Mouse (Mus musculus) stomach, embryonic 15.5 days (tissue): ENCODE results near the gene Nisch. TPM values are rescaled to one million over a fixed set of nuclear protein-coding genes. Genes with fewer than 3 reads are reported as not detected.

Source experiments
- ATAC-seq: fragments of 200-750 bp; cut with Nextera tagmentation; 2 replicates; pipeline ENCODE4 v1.8.0; 2017; ENCODE audit warnings: low read depth, moderate number of reproducible peaks, moderate TSS enrichment; ENCODE audit not compliant: insufficient read depth, low FRiP score
- H3K27ac ChIP-seq: fragments of 300-500 bp; sonication (generic); 2 replicates; pipeline ENCODE4 v1.5.1; 2015; ENCODE audit warnings: mild to moderate bottlenecking, inconsistent platforms
- H3K27me3 ChIP-seq: fragments of 300-500 bp; sonication (generic); replicated peaks from 2 replicates; pipeline ENCODE4 v1.6.1; 2015; ENCODE audit warnings: inconsistent platforms
- H3K36me3 ChIP-seq: fragments of 300-500 bp; sonication (generic); 2 replicates; pipeline ENCODE4 v1.6.1; 2015; ENCODE audit warnings: inconsistent platforms
- H3K4me1 ChIP-seq: fragments of 300-500 bp; sonication (generic); 2 replicates; pipeline ENCODE4 v1.6.1; 2015; ENCODE audit warnings: inconsistent platforms
- H3K4me2 ChIP-seq: fragments of 300-500 bp; sonication (generic); 2 replicates; pipeline ENCODE4 v1.6.1; 2015; ENCODE audit warnings: mild to moderate bottlenecking, inconsistent platforms
- H3K4me3 ChIP-seq: fragments of 300-500 bp; sonication (generic); replicated peaks from 2 replicates; pipeline ENCODE4 v1.5.1; 2015; ENCODE audit warnings: inconsistent platforms
- H3K9ac ChIP-seq: fragments of 300-500 bp; sonication (generic); 2 replicates; pipeline ENCODE4 v1.6.1; 2015; ENCODE audit warnings: inconsistent platforms
- H3K9me3 ChIP-seq: fragments of 300-500 bp; sonication (generic); 2 replicates; pipeline ENCODE4 v1.6.1; 2016; ENCODE audit warnings: inconsistent platforms
- WGBS: fragments of 180-500 bp; shearing (Covaris S2); methylation state at CpG from one replicate; pipeline ENCODE4 v1.1.7; 2015; 5-methylcytosine and 5-hydroxymethylcytosine counted together
- polyA plus RNA-seq: library from polyadenylated mRNA; unstranded; fragments of >200 nt; fragmentation: Nextera tagmentation; extraction: Ambion mirVana; gene quantifications from 2 replicates; pipeline ENCODE4 v1.2.1, GENCODE M21; 2015

Gene Nisch
- polyA plus RNA-seq, 1 experiment from 2014 or later, result 319 TPM

- Histone ChIP-seq H3K9me3 (no peaks in the 10 kb centered on the region), H3K4me2 (no peak overlapping the region), H3K9ac (no peak overlapping the region), H3K4me1 (no peaks in the 10 kb centered on the region), H3K27ac (no peak overlapping the region; the same call in 1 of the 2 replicates), H3K36me3 (peaks cover 95% of the 10 kb centered on the region), H3K4me3 (no peak overlapping the region), H3K27me3 (no peaks in the 10 kb centered on the region)
- WGBS, result 84% methylated on average over 5 of the region's 5 CpGs
- no peak for ATAC-seq
These were observed 33.2 kb downstream of the Nisch start for GRCm38 (mm10) chr14:31183541-31183940.

DNA sequence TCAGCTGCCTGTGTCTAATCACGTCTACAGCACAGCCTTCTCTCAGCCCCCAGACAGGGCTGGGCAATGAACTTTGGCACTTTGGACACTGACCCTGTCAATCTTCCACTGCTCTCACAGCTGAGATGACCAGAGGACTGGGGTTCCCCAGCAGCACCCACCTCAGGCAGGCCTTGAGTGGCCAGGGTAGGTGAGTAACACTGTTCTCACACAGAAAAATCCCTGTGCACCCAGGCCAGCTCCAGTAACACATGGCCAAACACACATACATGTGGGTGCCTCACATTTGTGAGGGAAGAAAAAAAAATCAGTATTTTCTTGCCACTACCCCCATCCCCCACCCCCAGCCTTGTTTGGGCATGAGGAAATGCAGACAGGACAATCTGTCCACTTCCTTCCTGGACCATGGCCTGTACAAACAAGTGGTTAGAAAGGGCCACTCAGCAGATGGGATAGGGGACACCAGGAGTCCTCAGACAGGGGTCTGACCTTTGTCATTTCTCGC, 33.9 kb downstream of the Nisch start:
- Histone ChIP-seq H3K4me1 (no peaks in the 10 kb centered on the region), H3K9ac (no peak overlapping the region), H3K36me3 (peaks cover 93% of the 10 kb centered on the region), H3K9me3 (no peaks in the 10 kb centered on the region), H3K27ac (no peak overlapping the region; the same call in 1 of the 2 replicates), H3K4me2 (no peak overlapping the region), H3K4me3 (no peak overlapping the region), H3K27me3 (no peaks in the 10 kb centered on the region)
- ATAC-seq, result no peak
- WGBS, result 57% methylated on average over 2 of the region's 2 CpGs

GRCm38 (mm10) chr14:31181512-31181911, 35.2 kb downstream of the Nisch start:
- 76% methylated on average over 4 of the region's 4 CpGs for WGBS
- no peak overlapping the region for H3K9ac ChIP-seq
- no peaks in the 10 kb centered on the region for H3K4me1 ChIP-seq
- no peaks in the 10 kb centered on the region for H3K9me3 ChIP-seq
- H3K27ac ChIP-seq, result no peak overlapping the region
- no peaks in the 10 kb centered on the region for H3K27me3 ChIP-seq
- no peak for ATAC-seq
- no peak overlapping the region for H3K4me2 ChIP-seq
- peaks cover 92% of the 10 kb centered on the region for H3K36me3 ChIP-seq
- H3K4me3 ChIP-seq, result no peak overlapping the region

DNA sequence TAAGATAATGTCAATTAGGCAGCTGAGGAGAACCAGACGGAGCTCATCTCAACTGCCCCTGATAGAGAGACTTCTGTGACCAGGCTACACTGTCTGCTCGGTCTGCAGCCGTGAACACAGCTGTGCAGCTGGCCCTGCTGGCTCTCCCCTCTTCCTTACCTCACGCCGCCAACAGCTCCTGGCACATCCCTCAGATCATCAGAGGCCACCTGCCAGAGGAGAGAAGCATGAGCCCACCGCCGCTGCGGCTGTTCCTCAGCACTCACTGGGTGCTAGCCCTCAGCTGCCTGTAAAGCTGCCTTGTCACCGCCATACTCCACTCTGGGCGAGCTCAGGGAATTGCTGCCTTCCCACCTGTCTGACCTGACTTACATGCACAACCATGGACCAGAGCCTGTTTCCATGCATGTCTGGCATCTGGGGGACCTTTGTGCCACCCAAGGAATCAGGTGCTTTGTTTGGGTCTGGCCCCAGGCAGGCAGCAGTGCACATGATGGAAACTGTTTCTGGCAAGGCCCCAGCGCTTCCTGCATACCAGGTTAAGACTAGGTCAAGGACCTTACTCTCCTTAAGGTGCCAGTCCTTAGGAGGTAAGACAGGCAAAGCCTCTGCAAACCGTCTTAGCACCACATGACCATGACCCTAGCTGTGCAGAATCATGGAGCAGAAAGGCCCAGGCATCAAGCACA, 36.9 kb downstream of the Nisch start:
- Histone ChIP-seq H3K9me3 (no peaks in the 10 kb centered on the region), H3K36me3 (peaks cover 94% of the 10 kb centered on the region), H3K9ac (no peak overlapping the region), H3K4me3 (no peak overlapping the region), H3K27ac (no peak overlapping the region), H3K27me3 (no peaks in the 10 kb centered on the region), H3K4me1 (no peaks in the 10 kb centered on the region), H3K4me2 (no peak overlapping the region)
- ATAC-seq, result no peak
- 90% methylated on average over 12 of the region's 12 CpGs for WGBS

DNA sequence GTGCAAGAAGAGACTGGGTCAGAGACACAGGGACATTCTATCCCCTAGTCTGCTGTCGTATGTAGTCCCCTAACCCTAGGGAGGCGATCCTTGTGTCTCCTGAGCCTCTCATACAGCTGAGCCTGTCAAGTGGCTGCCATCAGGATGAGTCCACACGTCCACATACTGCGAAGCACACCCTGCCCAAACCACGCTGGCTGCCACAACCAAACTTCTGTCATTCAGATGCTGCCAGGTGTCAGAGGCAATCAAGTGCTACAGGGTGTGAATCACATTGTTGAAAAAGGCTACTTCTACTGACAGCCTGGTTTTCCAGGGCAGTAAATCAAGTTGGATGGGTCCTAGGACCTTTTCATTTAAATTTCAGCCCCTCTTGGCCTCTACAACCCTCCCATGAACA, 39.0 kb downstream of the Nisch start:
- ATAC-seq, result no peak
- peaks cover 93% of the 10 kb centered on the region for H3K36me3 ChIP-seq
- no peak overlapping the region for H3K4me3 ChIP-seq
- H3K9ac ChIP-seq, result no peak overlapping the region
- no peak overlapping the region for H3K27ac ChIP-seq
- WGBS, result 90% methylated on average over 5 of the region's 5 CpGs
- H3K4me1 ChIP-seq, result no peaks in the 10 kb centered on the region
- no peaks in the 10 kb centered on the region for H3K27me3 ChIP-seq
- H3K4me2 ChIP-seq, result no peak overlapping the region
- H3K9me3 ChIP-seq, result no peaks in the 10 kb centered on the region

DNA sequence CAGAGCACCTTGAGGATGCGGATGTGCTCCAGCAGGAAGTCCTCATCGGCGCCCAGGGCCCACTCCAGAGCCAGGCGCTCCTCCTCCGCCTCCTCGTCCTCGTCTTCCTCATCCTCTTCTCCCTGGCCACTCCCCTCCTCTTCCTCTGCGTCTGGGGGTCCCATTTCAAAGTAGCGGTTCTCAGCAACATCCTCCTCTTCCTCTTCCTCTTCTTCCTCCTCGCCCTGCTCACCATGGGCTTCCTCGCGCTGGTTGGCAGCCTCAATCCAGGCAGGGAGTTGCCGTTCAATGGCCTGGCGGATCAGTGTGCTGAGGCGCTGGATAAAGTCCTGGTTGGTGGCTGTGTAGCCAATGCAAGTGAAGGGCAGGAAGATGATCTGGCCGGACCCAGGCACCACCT, 39.5 kb downstream of the Nisch start:
- 89% methylated on average over 16 of the region's 16 CpGs for WGBS

GRCm38 (mm10) chr14:31173537-31173936, 43.2 kb downstream of the Nisch start:
- H3K4me2 ChIP-seq, result no peak overlapping the region
- H3K4me1 ChIP-seq, result no peaks in the 10 kb centered on the region
- no peak for ATAC-seq
- H3K36me3 ChIP-seq, result peaks cover 81% of the 10 kb centered on the region
- 82% methylated on average over 7 of the region's 7 CpGs for WGBS
- H3K9ac ChIP-seq, result no peak overlapping the region
- no peaks in the 10 kb centered on the region for H3K27me3 ChIP-seq
- no peak overlapping the region for H3K4me3 ChIP-seq
- no peaks in the 10 kb centered on the region for H3K9me3 ChIP-seq
- no peak overlapping the region for H3K27ac ChIP-seq

More for the DNA sequence above, 39.5 kb downstream of the Nisch start:
- H3K4me3 ChIP-seq, result no peak overlapping the region
- H3K27ac ChIP-seq, result no peak overlapping the region
- no peak overlapping the region for H3K9ac ChIP-seq
- H3K36me3 ChIP-seq, result peaks cover 93% of the 10 kb centered on the region
- H3K9me3 ChIP-seq, result no peaks in the 10 kb centered on the region
- H3K27me3 ChIP-seq, result no peaks in the 10 kb centered on the region
- H3K4me2 ChIP-seq, result no peak overlapping the region
- no peaks in the 10 kb centered on the region for H3K4me1 ChIP-seq
- no peak for ATAC-seq

DNA sequence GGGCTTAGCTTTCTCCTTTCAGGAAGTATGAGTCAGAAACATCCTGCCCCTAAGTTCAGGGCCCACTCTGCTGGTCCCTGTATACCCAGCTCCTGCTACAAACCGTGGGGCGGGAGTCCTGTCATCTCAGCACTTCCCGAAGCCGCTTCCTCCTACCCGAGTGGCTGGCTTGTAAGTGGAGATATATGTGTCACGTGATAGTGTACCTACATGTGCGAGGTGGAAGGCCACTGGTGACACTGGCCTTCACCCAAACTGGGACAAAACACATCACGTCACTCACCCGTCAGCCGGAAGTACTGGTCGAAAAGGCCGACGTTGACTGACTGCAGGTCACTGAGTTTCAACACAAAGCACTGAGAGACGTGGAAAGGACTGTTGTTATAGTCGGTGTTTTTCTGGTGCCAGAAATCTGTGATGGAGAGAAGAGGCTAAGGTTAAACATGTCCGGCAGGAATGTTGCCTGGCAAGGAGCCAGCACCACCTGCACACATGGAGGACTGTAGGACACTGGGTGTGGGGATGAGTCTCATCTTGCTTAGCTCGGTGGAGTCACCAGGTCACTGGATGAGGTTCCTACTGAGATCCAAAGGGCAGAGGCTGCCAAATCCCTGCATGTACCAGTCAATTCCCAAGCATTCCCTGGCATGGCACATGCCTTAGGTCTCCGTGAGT, 43.8 kb downstream of the Nisch start:
- H3K9ac ChIP-seq, result no peak overlapping the region
- H3K27me3 ChIP-seq, result no peaks in the 10 kb centered on the region
- no peak for ATAC-seq
- H3K27ac ChIP-seq, result no peak overlapping the region
- H3K4me3 ChIP-seq, result no peak overlapping the region
- no peaks in the 10 kb centered on the region for H3K9me3 ChIP-seq
- H3K4me2 ChIP-seq, result no peak overlapping the region
- peaks cover 78% of the 10 kb centered on the region for H3K36me3 ChIP-seq
- H3K4me1 ChIP-seq, result no peaks in the 10 kb centered on the region
- 72% methylated on average over 18 of the region's 18 CpGs for WGBS

- Histone ChIP-seq H3K36me3 (peaks cover 68% of the 10 kb centered on the region), H3K9ac (no peak overlapping the region), H3K4me3 (no peak overlapping the region), H3K27ac (no peak overlapping the region), H3K9me3 (no peaks in the 10 kb centered on the region), H3K27me3 (no peaks in the 10 kb centered on the region), H3K4me2 (no peak overlapping the region), H3K4me1 (0 out of 2 replicates have a peak, but pooled peaks cover 2% of the 10 kb centered on the region)
- no peak for ATAC-seq
- WGBS, result 93% methylated on average over 15 of the region's 15 CpGs
These were observed 44.9 kb downstream of the Nisch start for GRCm38 (mm10) chr14:31171821-31172220.

DNA sequence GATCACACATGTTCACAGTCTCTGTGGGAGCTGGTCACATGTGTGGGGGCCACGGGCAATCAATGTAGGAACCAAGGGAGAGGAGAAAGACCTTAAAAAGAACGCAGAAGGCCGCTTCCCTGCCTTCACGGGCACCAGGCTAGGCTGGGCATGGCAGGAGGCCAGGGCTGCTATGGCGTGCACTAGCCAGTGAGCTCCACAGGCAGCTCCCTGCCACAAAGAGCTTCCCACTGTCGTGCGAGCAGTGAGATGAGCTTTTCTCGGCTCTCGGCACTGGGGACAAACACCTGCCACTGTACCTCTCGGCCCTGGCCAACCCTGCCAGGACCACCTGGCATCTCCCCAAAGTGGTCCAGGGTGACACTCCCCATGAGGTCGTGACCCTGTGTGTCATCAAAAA, 45.4 kb downstream of the Nisch start:
- H3K36me3 ChIP-seq, result peaks cover 64% of the 10 kb centered on the region
- no peaks in the 10 kb centered on the region for H3K9me3 ChIP-seq
- H3K27ac ChIP-seq, result no peak overlapping the region
- ATAC-seq, result no peak
- no peak overlapping the region for H3K4me2 ChIP-seq
- 89% methylated on average over 11 of the region's 11 CpGs for WGBS
- no peak overlapping the region for H3K4me3 ChIP-seq
- H3K27me3 ChIP-seq, result no peaks in the 10 kb centered on the region
- H3K4me1 ChIP-seq, result peaks cover 5% of the 10 kb centered on the region; the same call in 1 of the 2 replicates
- no peak overlapping the region for H3K9ac ChIP-seq

DNA sequence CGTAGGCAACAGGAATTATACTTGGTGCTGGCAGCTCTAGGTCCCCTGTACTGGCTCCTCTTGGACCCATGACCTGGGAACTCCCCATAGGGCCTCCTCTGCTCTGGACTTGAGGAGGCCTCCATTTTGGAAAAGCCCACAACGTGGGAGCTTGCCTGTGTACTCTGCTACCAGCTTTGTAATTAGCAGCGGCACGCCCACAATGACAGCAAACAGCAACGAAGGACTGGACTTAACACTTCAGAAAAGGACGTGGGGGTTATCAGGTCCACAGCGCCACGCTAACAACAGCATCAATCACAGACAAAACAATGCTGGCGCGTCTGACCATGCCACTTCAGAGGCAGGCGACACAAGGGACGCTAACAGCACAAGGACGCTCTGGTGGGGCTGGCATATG, 45.8 kb downstream of the Nisch start:
- Histone ChIP-seq H3K36me3 (peaks cover 60% of the 10 kb centered on the region), H3K9ac (no peak overlapping the region)
- 79% methylated on average over 13 of the region's 13 CpGs for WGBS

GRCm38 (mm10) chr14:31169508-31169907, 47.2 kb downstream of the Nisch start:
- WGBS, result 69% methylated on average over 6 of the region's 6 CpGs
- no peak overlapping the region for H3K4me3 ChIP-seq

More for the DNA sequence above, 45.8 kb downstream of the Nisch start:
- Histone ChIP-seq H3K4me2 (no peak overlapping the region), H3K27me3 (no peaks in the 10 kb centered on the region), H3K27ac (no peak overlapping the region), H3K4me1 (peaks cover 9% of the 10 kb centered on the region; the same call in 1 of the 2 replicates), H3K4me3 (no peak overlapping the region), H3K9me3 (no peaks in the 10 kb centered on the region)
- ATAC-seq, result no peak

More at GRCm38 (mm10) chr14:31169508-31169907, 47.2 kb downstream of the Nisch start:
- H3K27ac ChIP-seq, result no peak overlapping the region
- no peak overlapping the region for H3K4me2 ChIP-seq
- H3K4me1 ChIP-seq, result peaks cover 9% of the 10 kb centered on the region; the same call in 1 of the 2 replicates
- no peaks in the 10 kb centered on the region for H3K27me3 ChIP-seq
- H3K9me3 ChIP-seq, result no peaks in the 10 kb centered on the region
- peaks cover 45% of the 10 kb centered on the region for H3K36me3 ChIP-seq
- no peak overlapping the region for H3K9ac ChIP-seq
- no peak for ATAC-seq
